Mouse (Mus musculus): ENCODE results near the gene Fam3b.

Fam3b gene

DNA sequence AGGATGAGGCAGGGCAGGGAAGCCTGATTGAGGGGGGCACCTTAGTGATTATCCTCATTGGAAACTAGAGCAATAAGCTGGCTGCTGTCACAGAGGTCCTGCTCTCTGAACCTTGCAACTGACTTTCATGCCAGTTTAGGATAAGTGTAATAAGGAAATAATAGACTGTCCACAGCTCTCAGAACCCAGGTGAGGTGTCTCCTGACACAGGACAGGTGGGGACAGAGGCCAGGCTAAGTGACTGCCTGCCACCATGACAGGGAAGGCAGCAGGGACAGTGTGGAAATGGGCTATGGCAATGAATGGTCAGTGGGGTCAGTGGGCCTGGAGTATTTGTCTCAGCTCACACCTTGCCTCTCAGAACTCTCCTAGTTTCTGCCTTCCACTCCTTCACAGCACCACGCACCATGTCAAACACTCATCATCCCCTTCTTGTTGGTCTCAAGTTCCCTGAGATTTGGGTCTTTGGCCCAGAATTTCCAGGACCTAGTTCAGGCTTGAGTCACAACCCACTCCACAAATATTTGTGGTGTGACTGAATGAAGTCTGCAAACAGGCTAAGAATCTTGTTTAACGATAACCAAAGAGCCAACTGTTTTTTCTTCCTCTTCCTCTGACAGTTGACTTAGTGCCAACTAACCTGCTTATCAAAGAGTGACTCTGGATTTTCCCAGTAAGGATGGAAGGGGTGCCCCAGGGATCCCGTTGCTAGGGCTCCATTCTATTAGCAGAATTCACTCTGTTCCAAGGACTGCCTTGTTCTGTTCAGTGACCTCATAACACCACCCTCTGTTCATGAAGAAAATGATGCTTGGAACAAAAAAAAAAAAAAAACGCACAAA lies at the start of gene Fam3b:
Fam3b (minus strand) TSS at position 718 of the 842 bp plus-strand sequence.
- no peak for DNase-seq (ENCODE audit: low read depth, low spot score)

DNA sequence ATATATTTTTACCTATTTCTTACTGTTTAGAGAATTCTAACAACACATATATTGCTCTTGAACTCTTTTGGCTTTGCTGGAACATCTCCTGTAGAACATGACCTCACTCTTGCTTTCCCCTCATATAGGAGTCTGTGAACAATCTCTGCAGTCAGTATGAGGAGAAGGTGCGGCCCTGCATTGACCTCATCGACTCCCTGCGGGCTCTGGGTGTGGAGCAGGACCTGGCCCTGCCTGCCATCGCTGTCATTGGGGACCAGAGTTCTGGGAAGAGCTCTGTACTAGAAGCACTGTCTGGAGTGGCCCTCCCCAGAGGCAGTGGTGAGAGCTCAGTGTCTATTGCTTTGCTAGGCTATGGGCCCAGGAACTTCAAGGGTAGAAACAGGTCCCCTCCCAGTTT lies 29.7 kb upstream of the Fam3b start:
- no peak for DNase-seq (ENCODE audit: low read depth, low spot score)

DNA sequence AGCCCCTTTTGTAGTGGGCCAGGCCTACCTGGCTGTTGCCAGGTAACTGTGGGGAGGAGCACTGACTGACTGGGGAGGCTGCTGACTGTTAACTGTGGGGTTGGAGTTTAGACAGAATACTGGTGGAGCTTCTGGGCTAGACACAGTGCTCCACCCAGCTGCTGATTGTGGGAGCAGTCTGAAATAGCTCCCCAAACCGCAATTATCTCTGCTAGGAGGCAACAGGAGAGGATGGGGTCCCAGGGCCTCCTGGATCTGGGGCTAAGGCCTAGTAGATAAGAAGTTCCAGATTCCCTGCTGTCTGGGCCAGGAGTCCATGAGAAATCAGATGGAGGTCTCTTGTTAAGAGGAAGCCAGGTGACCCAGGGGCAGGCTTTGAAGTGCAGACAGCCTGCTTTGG lies 22.2 kb upstream of the Fam3b start:
- DNase-seq (ENCODE audit: low read depth, low spot score) = no peak

DNA sequence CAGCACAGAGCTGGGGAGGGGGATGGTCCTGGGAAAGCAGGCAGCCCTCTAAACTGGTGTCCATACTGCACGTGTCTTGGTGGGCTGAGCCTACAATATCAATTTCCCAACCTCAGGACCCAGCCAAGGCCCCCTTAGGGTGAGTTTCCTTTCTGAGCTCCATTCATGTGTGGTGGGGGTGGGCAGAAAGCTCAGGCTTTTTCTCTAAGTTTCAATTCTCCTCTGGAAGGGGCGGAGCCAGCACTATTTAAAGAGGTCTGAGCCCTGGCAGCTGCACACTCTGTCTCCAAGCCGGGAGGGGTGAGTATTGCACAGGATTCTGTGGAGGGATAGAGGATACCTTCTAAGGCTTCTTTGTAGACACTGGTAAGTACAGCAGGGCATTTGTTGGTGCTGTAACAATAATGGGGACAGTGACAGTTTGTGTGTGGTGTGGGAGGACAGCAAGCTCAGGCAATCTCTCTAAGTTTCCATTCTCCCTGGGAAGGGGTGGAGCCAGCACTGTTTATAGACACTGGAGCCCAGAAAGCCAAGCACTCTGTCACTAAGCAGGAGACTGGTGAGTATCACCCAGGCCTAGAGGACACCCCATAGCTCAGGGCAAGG lies 21.3 kb upstream of the Fam3b start:
- DNase-seq (ENCODE audit: low read depth, low spot score) = no peak

DNA sequence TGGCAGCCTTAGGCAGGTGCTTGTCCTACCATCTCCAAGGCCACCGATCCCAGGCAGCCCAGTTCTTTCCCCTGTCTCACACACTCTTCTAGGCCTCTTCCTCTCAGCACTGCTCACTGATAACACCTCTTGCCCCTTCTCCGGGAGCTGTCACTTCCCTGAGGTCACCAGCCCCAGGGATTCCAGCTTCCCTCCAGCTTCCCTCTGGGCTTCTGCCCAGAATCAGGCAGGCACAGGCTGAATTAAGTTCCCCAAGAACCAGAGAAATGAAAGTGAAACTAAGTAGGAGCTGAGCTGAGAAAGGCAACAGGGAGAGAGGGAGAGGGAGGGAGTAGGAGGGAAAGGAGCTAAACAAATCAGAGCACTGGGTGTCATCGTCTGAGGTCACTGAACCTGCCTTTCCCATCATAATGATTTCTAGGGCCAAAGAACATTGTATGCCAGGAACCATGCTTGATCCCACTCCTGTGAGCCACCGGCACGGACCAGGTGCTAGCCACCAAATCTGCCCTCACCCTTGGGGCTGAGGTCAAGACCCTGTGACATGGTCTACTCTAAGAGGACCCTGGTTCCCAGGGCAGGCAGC lies 20.4 kb upstream of the Fam3b start:
- DNase-seq (ENCODE audit: low read depth, low spot score) = no peak

DNA sequence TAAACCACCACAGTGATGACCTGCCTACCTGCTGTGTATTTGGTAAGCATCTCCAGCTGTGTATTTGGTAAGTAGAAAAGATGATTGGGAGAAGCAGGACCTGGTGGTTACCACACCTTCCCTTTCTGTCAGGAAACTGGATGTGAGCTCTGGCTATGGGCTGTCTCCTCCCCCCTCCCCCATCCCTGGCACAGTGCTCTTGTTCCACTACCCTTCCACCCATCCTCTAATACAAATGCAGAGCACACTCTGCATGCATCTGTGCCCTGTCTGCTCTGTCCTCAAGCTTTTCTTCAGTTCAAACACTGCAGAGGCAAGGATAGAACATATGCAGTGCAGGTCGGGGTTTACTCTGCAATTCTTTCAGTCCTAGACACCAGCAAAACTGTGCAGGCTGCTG lies 19.8 kb upstream of the Fam3b start:
- no peak for DNase-seq (ENCODE audit: low read depth, low spot score)

DNA sequence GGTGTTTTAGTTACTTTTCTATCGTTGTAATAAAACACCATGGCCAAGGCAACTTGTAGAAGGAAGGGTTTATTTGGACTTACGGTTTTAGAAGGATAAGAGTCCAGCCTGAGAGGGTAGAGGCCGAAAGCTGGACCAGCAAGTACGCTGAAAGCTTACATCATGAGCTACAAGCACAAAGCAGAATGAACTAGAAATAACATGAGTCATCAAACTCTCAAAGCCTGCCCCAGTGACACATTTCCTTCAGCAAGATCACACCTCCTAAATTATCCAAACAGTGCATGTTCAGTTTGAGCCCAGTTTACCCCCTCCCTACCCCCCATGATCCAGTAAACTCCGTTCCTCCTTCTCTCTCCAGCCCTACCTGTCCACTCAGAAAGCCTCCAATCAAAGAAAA lies 19.1 kb upstream of the Fam3b start:
- no peak for DNase-seq (ENCODE audit: low read depth, low spot score)

DNA sequence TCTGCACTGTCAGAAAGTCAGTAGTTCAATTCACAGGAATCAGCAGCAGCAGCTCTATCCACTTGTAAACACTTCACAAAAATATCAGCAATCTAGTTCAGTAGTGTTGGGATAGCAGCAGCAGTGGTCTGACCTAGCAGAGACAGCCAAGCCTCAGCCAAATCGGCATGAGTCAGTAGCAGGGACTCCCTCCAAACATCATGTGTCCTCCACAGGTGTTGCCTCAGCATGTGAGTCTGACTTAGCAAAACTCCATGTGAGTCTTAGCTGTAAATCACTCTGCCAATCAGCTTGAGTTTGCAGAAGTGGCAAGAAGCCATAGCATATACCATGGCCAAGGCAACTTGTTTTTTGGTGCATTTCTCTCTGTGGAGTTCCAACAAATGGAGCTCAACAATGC lies 18.5 kb upstream of the Fam3b start:
- no peak for DNase-seq (ENCODE audit: low read depth, low spot score)

DNA sequence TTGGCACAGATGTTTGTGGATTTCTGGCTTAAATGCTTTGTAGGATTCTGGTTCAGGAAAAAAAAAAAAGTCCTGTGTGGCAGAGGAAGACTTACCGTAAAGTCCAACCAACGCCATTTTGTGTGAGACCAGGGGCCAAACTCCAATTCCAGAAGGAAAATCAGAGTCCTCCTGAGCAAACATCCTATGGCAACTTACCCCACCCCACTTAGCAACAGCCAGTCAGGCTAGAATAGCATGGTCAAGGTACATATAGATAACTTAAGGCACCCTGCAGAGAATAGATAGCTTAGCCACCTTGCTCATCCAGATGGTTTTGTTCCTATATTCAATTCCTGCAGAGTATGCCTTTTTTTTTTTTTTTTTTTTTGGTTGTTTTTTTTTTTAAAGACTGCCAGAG lies 14.6 kb upstream of the Fam3b start:
- no peak for DNase-seq (ENCODE audit: low read depth, low spot score)

DNA sequence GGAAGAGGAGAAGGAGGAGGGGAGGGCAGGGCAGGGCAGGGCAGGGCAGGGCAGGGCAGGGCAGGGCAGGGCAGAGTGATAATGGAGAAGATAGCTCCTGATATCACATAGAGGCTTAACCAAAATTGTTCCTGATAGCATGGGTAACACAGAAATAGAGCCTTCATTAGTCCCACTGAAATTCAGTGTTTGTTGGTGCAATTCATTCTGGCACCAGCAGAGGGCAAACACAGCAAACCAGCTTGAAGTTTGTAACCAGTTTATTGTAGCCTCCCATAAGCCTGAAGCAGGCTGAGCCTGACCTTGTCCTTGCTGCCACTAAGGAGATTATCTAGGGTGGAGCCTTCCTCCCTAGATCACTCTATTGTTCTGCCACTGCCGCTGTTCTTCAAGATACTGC lies 8.4 kb upstream of the Fam3b start:
- no peak for DNase-seq (ENCODE audit: low read depth, low spot score)

DNA sequence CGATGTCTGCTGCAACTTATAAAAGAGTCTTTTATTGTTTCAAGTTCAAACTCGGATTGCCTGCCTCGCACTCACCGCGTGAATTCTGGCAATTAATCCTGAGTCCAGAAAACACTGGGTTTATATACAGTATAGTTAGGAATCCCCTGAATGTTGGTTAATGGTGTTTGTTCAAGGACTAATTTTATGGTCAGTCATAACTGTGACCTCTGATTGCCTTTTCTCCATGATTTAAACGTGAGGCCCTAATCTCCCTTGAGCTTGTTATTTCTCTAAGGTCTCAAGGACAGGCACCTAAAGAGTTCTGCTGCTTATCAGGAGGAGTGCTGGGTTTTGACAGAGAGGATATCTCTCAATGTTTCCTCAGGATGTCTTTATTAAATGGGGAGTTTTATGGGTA lies 7.4 kb upstream of the Fam3b start:
- no peak for DNase-seq (ENCODE audit: low read depth, low spot score)

DNA sequence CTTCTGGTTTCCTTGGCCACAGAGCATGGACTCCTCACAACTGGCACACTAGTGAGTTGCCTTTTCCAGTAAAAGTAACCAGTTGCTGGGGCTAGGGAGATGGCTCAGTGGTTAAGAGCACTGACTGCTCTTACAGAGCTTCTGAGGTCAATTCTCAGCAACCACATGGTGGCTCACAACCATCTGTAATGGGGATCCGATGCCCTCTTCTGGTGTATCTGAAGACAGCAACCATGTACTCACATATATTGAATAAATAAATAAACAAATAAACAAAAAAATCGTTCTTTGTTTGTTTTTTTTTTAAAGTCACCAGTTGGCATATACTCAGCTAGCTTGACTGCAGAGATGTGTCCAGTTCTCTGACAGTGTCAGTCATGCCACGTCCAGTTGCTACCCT lies 1.7 kb upstream of the Fam3b start:
- no peak for DNase-seq (ENCODE audit: low read depth, low spot score)

DNA sequence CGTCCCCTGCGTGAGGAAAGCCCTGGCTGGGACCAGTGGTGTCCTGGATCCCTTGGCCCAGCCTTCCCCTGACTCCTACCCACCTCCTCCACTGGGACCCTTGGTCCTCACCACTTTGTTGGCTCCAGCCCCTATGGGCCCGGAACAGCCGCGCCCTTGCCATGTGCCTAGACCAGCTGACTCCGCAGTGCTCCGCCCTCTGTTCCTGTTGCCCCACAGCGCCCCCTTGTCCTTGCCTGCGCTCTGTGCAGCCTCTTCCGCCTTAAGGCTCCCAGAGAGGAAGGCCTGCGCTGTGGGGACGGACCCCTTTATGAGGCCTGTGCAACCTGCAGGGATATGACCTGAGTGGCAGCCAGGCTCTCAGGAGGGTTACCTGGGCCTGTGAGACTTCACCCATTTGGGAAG lies 2.3 kb downstream of the Fam3b start:
- DNase-seq (ENCODE audit: low read depth, low spot score) = no peak

DNA sequence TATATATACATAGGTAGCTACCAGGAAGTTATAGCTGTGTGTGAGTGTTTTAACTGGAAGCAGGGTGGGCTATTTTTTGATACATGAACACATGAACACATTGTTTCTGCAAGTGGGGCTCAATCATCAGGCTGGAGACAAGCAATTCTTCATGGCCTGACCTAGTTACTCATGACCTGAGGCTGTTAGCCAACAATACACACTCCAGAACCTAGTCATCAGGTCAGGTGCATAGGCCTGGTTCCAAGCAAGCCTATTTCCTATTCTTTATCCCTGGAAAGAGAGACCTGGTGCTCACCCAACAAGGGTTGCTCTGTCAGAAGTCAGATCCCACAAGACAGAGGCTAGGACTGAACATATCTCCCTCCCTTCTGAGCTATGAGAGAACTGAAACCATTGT lies 3.1 kb downstream of the Fam3b start:
- no peak for DNase-seq (ENCODE audit: low read depth, low spot score)

DNA sequence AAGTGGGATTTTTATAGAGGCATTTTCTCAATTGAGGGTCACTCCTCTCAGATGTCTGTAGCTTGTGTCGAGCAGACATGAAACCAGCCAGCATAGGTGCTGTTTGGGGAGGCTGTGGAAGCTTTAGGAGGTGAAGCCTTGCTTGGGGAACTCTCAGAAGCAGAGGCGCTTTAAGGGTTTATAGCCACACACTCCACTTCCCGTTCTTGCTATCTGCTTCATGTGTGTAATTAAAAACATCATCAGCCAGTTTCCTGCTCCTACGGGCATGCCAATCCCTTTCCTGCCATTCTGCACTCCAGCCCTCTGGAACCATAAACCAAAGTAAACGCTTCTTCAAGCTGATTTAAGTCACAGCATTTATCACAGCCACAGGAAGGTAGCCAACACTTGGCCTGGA lies 3.8 kb downstream of the Fam3b start:
- no peak for DNase-seq (ENCODE audit: low read depth, low spot score)

DNA sequence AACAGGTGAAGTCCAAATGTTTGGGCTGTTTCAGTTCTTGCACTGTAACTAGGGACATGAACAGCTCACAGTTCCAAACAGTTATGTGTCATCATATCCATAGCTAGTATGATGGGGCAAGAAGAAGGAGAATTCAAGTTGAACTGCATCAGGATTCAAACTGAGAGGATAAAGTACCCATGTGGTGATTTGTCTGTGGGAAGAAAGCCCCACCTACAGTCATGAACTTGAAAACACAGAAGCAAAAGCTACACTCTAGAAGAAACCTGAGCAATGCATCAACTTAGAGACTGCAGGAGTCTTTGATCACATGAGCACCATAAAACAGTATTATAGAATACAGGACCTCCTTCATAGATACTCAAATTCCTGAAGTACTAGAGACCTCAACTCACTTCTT lies 6.8 kb downstream of the Fam3b start:
- DNase-seq (ENCODE audit: low read depth, low spot score) = no peak

DNA sequence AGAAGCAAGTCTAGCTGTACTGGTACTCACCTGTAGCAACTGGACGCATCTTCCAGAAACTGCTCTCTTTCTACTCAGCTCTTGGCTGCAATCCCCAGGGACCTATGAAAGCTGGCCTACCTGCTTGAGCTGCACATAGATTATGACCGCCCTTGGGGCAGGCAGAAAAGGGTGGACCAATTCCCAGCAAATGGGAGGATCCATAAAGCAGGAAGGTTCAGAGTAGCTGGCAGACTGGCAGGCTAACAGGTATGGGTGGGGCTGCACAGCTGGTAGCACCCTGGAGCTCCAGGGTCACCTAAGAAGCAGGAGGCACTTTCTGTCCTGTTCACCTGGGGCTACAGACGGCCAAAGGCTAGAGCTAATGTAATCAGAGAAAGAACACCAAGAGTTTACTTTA lies 9.8 kb downstream of the Fam3b start:
- DNase-seq (ENCODE audit: low read depth, low spot score) = no peak

DNA sequence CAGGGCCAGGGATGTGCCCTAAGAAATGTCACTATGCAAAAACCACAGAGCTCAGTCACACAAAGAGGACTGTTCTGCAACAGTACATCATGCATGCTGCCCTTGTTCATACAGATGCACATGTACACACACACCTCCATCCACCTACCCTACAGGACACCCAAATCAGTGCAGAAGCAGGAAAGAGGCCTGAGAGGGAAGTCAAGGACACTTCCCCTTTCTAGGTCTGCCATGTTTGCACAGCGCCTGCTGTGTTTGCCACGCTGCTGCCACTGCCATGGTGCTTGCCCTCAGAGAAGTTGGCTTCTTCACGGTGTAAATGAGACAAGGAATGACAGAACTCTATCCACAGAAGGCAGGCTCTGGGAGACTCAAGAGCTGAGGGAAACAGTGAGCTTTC lies 10.8 kb downstream of the Fam3b start:
- no peak for DNase-seq (ENCODE audit: low read depth, low spot score)

DNA sequence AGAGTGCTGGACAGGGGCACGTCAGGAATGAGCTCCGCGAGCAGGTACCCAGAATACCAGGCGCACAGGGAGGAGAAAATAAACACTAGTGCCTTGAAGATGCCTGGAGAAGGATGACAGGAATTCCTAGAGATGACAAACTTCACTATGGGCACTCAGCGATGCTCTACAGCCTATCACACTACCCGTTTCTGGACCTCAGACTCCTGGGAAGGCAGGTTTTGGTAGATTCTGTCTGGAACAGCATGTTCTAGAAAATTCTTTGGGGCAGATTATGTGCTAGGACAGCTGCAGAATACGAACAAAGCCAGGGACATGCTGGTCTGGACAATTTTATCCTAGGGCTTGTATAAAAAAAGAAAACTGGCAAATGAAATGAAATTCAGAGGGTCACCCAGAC lies 13.7 kb downstream of the Fam3b start:
- no peak for DNase-seq (ENCODE audit: low read depth, low spot score)

DNA sequence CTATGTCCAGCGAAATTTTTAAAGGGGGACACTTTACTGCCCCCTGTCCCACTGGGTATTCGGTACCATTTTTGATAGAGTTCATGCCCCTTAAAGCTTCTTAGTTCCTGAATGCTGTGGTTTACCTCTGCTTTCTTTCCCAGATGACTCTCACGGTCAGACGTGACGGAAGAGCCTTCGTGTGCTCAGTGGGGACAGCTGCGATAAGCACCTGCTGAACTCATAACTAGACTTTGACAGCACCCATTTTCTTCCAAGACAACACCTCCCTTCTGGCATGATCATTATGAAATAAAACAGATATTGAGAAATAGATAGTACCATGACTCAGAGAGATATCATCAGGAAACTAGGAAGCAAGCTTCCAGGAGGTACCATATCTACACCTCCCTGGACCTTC lies 15.2 kb downstream of the Fam3b start:
- no peak for DNase-seq (ENCODE audit: low read depth, low spot score)

DNA sequence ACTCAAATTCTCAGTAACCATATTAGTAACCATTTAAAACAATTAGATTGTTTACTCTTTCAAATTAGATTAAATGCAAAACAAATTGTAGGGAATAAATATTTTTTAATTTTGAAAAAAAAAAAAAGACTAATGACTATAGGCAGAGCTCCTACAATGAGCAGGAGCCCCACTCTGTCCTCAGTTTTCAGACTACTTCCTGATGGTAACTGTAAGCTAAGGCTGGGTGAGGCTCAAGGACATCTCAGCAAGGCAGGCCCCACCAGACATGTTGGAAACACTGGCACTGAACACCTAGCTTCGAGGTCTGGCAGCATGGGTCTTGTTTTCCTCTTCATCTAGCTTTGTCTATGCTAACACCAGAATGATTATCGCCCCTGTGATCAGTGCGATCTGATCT lies 16.5 kb downstream of the Fam3b start:
- DNase-seq (ENCODE audit: low read depth, low spot score) = no peak

DNA sequence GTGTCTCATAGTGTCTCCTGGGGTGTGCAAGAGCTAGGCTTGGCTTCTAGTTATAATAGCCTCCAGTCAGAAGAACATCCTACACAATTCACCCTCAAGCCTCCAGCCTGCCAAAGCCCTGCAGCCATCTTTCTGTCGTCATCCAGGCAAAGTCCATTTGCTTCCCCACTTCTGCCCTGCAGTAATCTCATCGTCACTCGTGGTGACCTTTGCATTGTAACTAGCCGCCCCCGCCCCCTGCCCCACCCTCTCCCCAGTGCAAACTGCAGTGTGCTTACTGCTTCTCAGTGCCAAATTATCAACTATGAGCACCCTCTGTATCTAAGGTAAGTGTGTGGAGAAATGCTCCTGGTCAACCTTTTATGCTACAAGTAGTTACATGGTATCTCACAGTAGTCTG lies 16.9 kb downstream of the Fam3b start:
- no peak for DNase-seq (ENCODE audit: low read depth, low spot score)

DNA sequence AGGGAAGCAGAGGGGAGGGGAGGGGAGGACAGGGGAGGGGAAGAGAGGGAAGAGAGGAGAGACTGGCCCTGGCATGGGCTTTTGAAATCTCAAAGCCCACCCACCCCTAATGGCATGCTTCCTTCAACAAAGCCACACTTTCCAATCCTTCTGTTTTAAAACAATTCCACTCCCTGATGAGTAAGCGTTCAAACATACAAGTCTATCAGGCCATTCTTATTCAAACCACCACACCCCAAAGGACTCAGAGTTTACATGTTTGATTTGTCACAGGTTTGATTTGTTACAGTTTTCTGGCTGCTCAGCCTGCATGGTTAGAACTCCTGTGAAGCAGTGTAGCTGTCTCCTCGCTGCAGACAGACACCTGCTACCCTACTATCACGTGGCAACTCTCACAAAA lies 18.6 kb downstream of the Fam3b start:
- DNase-seq (ENCODE audit: low read depth, low spot score) = no peak
